Mouse (Mus musculus): ENCODE data around the gene Kcnk10.

DNA sequence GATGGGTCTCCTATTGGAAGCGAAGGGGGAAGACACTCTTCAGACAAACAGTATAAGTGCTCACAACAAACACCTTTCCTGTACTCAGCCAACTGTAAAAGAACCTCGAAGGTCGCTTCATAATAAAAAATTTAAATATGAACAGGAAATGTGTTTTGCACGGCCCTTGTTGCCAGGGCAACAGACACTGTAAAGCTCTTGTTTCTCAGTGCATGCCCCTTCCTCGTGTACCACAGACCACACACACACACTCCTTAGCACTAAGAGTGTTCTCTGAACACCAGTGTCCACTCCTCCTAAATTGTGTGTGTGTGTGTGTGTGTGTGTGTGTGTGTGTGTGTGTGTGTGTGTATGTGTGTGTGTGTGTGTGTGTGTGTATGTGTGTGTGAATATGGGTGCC, 37.6 kb upstream of the Kcnk10 start:
- TF ChIP-seq CTCF (IDR thresholded peaks at IDR 0.05; ENCODE audit: borderline replicate concordance, control insufficient read depth, extremely low read depth, insufficient read depth, low read length, poor library complexity) = no peak
- no peak for TF ChIP-seq POLR2A (IDR thresholded peaks at IDR 0.05; ENCODE audit: control insufficient read depth, extremely low read depth, insufficient read depth, low read length, poor library complexity)

Data from thymus, adult 2 months (tissue).